In the genomic region with DNA sequence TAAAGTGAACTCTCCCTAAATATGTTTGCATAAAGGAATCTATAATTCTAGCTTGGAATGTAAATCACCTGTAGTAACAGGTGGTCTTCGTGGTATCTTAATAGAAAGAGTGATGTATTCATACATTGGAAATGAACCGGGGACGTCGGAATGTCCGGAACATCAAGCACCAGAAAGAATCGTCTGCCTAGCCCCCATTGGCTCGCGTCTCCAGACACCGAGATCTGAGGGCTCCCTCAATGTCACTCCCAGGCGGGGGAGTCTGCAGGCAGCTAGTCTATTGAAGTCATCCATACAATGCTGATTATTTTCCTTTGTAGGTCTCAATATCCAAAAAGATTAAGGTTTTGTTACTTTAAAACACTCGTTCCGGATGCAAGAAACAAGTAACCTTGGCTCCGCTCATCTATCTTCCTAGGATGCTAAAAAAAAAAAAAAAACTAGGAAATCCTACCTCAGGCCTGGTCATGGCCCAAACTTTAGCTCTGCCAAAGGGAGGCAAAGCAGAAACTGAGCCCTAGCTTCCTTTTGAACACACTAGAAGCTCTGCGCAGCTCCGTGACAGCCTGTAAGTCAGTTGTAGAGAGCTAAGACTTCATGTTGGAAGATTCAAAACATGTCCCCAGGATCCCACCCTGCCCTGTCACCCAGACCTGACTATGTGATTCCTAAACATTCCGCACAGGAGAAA, we compare ENCODE assay signal across 8 mouse cellular contexts. TPM values are rescaled to one million over a fixed set of nuclear protein-coding genes. Genes with fewer than 3 reads are reported as not detected.
A peak's percentile ranks its signal among the peaks of the same experiment; 100 is the strongest.
DNase-seq lines count a peak whose midpoint lies in the region; ATAC-seq and TF ChIP-seq lines count a peak whose summit lies in the region.

No protein-coding gene starts in this region.

- no peaks in the 10 kb centered on the region for H3K9me3 ChIP-seq in heart, embryonic 10.5 days
- no peaks in the 10 kb centered on the region for H3K9me3 ChIP-seq in forebrain, embryonic 10.5 days
- H3K9me3 ChIP-seq in kidney, postnatal 0 days (replicated peaks; ENCODE audit: low read length): no peaks in the 10 kb centered on the region
- H3K9me3 ChIP-seq in neural tube, embryonic 11.5 days (ENCODE audit: control insufficient read depth, low read length): no peaks in the 10 kb centered on the region

- H3K4me3 ChIP-seq in heart, embryonic 10.5 days: peak overlapping the region; percentile 59
- H3K4me3 ChIP-seq in forebrain, embryonic 10.5 days: peak overlapping the region; percentile 52
- peak overlapping the region; percentile 43 for H3K4me3 ChIP-seq in kidney, postnatal 0 days (replicated peaks; ENCODE audit: low read depth, low read length)
- peak overlapping the region; percentile 35 for H3K4me3 ChIP-seq in neural tube, embryonic 11.5 days (ENCODE audit: low read depth, low read length)

- WGBS in heart, embryonic 10.5 days: 16% methylated on average over 16 of the region's 16 CpGs
- WGBS in forebrain, embryonic 10.5 days: 13% methylated on average over 16 of the region's 16 CpGs
- WGBS in kidney, postnatal 0 days: 21% methylated on average over 16 of the region's 16 CpGs
- 14% methylated on average over 16 of the region's 16 CpGs for WGBS in neural tube, embryonic 11.5 days

- H3K27ac ChIP-seq in heart, embryonic 10.5 days: peak overlapping the region; percentile 97
- H3K27ac ChIP-seq in forebrain, embryonic 10.5 days: peak overlapping the region; percentile 96
- H3K27ac ChIP-seq in kidney, postnatal 0 days: peak overlapping the region; percentile 92
- H3K27ac ChIP-seq in neural tube, embryonic 11.5 days (ENCODE audit: low read depth, low read length): peak overlapping the region; percentile 90

- peak overlapping the region; percentile 90 for H3K4me2 ChIP-seq in kidney, postnatal 0 days (ENCODE audit: low read length)
- peak overlapping the region; percentile 53 for H3K4me2 ChIP-seq in neural tube, embryonic 11.5 days (ENCODE audit: low read depth)

- no peak for TF ChIP-seq CTCF in kidney, postnatal 0 days (IDR thresholded peaks at IDR 0.05; ENCODE audit: low read depth)

- no peaks in the 10 kb centered on the region for H3K36me3 ChIP-seq in heart, embryonic 10.5 days
- H3K36me3 ChIP-seq in forebrain, embryonic 10.5 days (replicated peaks): peaks cover 5% of the 10 kb centered on the region; the same call in 1 of the 2 replicates
- H3K36me3 ChIP-seq in kidney, postnatal 0 days (ENCODE audit: insufficient read depth, low read length): no peaks in the 10 kb centered on the region
- H3K36me3 ChIP-seq in neural tube, embryonic 11.5 days (ENCODE audit: control insufficient read depth, insufficient read depth, low read length): no peaks in the 10 kb centered on the region

- peak overlapping the region; percentile 64; the same call in 1 of the 2 replicates for H3K9ac ChIP-seq in kidney, postnatal 0 days (ENCODE audit: low read depth, low read length)
- H3K9ac ChIP-seq in neural tube, embryonic 11.5 days (ENCODE audit: low read length): peak overlapping the region; percentile 74

- DNase-seq in heart, embryonic 10.5 days (ENCODE audit: low spot score): peak; percentile 76
- no peak for DNase-seq in heart, adult 8-10 months (ENCODE audit: low spot score)
- DNase-seq in ZHBTc4 (ENCODE audit: low read depth, low spot score): peak; percentile 57
- peak; percentile 56 for DNase-seq in forebrain, embryonic 10.5 days (ENCODE audit: extremely low spot score, low spot score)
- DNase-seq in kidney, postnatal 0 days (ENCODE audit: low spot score): peak; percentile 76
- peak; percentile 71 for DNase-seq in neural tube, embryonic 11.5 days (ENCODE audit: low spot score)
- no peak for DNase-seq in urinary bladder, postnatal 10 days (ENCODE audit: low spot score)

- H3K27me3 ChIP-seq in heart, embryonic 10.5 days (ENCODE audit: insufficient read depth, poor library complexity, severe bottlenecking): no peaks in the 10 kb centered on the region
- no peaks in the 10 kb centered on the region for H3K27me3 ChIP-seq in forebrain, embryonic 10.5 days (ENCODE audit: poor library complexity, severe bottlenecking)
- no peaks in the 10 kb centered on the region for H3K27me3 ChIP-seq in kidney, postnatal 0 days (ENCODE audit: insufficient read depth, low read length)
- H3K27me3 ChIP-seq in neural tube, embryonic 11.5 days (ENCODE audit: control insufficient read depth, insufficient read depth, low read length): no peaks in the 10 kb centered on the region

- ATAC-seq in kidney, postnatal 0 days (replicated peaks; ENCODE audit: low FRiP score, low read depth): no peak
- peak; percentile 67 for ATAC-seq in neural tube, embryonic 11.5 days (ENCODE audit: insufficient read depth, low FRiP score, low TSS enrichment)
- ATAC-seq in erythroid progenitor cell, adult 5-6 weeks (replicated peaks; ENCODE audit: low FRiP score, poor library complexity, severe bottlenecking): no peak

- peaks cover 49% of the 10 kb centered on the region for H3K4me1 ChIP-seq in heart, embryonic 10.5 days
- peaks cover 47% of the 10 kb centered on the region for H3K4me1 ChIP-seq in forebrain, embryonic 10.5 days
- H3K4me1 ChIP-seq in kidney, postnatal 0 days (replicated peaks; ENCODE audit: insufficient read depth, low read length): peaks cover 8% of the 10 kb centered on the region; the same call in 1 of the 2 replicates
- H3K4me1 ChIP-seq in neural tube, embryonic 11.5 days (ENCODE audit: control insufficient read depth, insufficient read depth, low read length): peaks cover 22% of the 10 kb centered on the region; the same call in 1 of the 2 replicates

RNA-seq across cellular contexts. Expression of gene Qk, which starts 16.3 kb away (rescaled TPM):
- polyA plus RNA-seq in heart, embryonic 10.5 days (2016; fragmentation: Nextera tagmentation; extraction: Ambion mirVana): 39.3 and 44.5 TPM in 2 replicates
- total RNA-seq in heart, adult 8-10 months (2022): 100 to 1,000 TPM; 453 to 510 (median 503) TPM
- polyA plus RNA-seq in forebrain, embryonic 10.5 days (2016; fragmentation: Nextera tagmentation; extraction: Ambion mirVana): 40.5 and 47.0 TPM in 2 replicates
- polyA plus RNA-seq in kidney, postnatal 0 days (2015; fragmentation: Nextera tagmentation; extraction: Ambion mirVana): 30.3 and 32.4 TPM in 2 replicates
- polyA plus RNA-seq in neural tube, embryonic 11.5 days (2014; fragmentation: Nextera tagmentation; extraction: Ambion mirVana): 53.7 and 57.0 TPM in 2 replicates
- total RNA-seq in erythroid progenitor cell, adult 5-6 weeks (2015; ENCODE audit: low replicate concordance): 154 and 211 TPM in 2 replicates
- 86.4 and 91.0 TPM in 2 replicates for total RNA-seq in erythroid progenitor cell, adult 5-6 weeks (2017; ENCODE audit: low replicate concordance)

Comparison
In these comparisons a context has a peak if more than half of its experiments do, and no peak if none do; other contexts are left out.
1. DNase-seq: peak in heart, embryonic 10.5 days (single experiment), ZHBTc4 (single experiment), forebrain, embryonic 10.5 days (single experiment), kidney, postnatal 0 days (single experiment) and neural tube, embryonic 11.5 days (single experiment); none in heart, adult 8-10 months (single experiment) and urinary bladder, postnatal 10 days (single experiment).
2. Peak in every context shown above with its lines, with median percentiles within 50 percentile points of each other: H3K27ac ChIP-seq and H3K4me3 ChIP-seq.